Mouse (Mus musculus) G1E (cell line): ENCODE data around the gene Mrpl52. TPM values are rescaled to one million over a fixed set of nuclear protein-coding genes. Genes with fewer than 3 reads are reported as not detected.
A peak's percentile ranks its signal among the peaks of the same experiment; 100 is the strongest.

Experiments
- ATAC-seq: 2 replicates; pipeline ENCODE4 v1.8.0; 2016; ENCODE audit warnings: mild to moderate bottlenecking; ENCODE audit not compliant: insufficient number of reproducible peaks, poor library complexity, low FRiP score, severe bottlenecking; ENCODE audit errors: extremely low read depth
- DNase-seq: peaks from one replicate; pipeline ENCODE4 v3.0.0; 2012; ENCODE audit warnings: low spot score
- H3K27me3 ChIP-seq: 2 replicates; pipeline ENCODE4 v1.6.1; 2012; ENCODE audit warnings: mild to moderate bottlenecking, low read length, inconsistent platforms; ENCODE audit not compliant: insufficient read depth
- H3K36me3 ChIP-seq: replicated peaks from 2 replicates; pipeline ENCODE3; 2012; ENCODE audit warnings: mild to moderate bottlenecking, inconsistent platforms
- H3K4me1 ChIP-seq: 2 replicates; pipeline ENCODE4 v1.6.1; 2012; ENCODE audit warnings: low read depth, low read length, inconsistent platforms, mixed read lengths; ENCODE audit not compliant: insufficient read depth
- H3K4me3 ChIP-seq: 2 replicates; pipeline ENCODE4 v1.5.1; 2012; ENCODE audit warnings: low read depth, mild to moderate bottlenecking, inconsistent platforms, low read length, moderate library complexity, mixed read lengths
- H3K9me3 ChIP-seq: replicated peaks from 2 replicates; pipeline ENCODE4 v1.6.1; 2012; ENCODE audit warnings: inconsistent platforms
- CTCF ChIP-seq: IDR thresholded peaks from 2 replicates; pipeline ENCODE4 v1.5.1; 2012; ENCODE audit warnings: low read depth, low read length, inconsistent platforms, mixed read lengths
- GATA1 ChIP-seq: IDR thresholded peaks from 2 replicates; pipeline ENCODE4 v1.6.1; 2012; ENCODE audit warnings: borderline replicate concordance, low read length, inconsistent platforms, mixed read lengths
- GATA2 ChIP-seq: IDR thresholded peaks from 2 replicates; pipeline ENCODE4 v1.6.1; 2012; ENCODE audit warnings: low read depth, low read length, inconsistent platforms, borderline replicate concordance
- POLR2AphosphoS5 ChIP-seq: IDR thresholded peaks from 2 replicates; pipeline ENCODE4 v1.6.1; 2012; ENCODE audit warnings: low read depth, low read length, inconsistent platforms; ENCODE audit not compliant: insufficient replicate concordance
- TAL1 ChIP-seq: conservative IDR thresholded peaks from 2 replicates; pipeline ENCODE4 v1.6.1; 2012; ENCODE audit warnings: low read depth, low read length, inconsistent platforms, mixed read lengths
- polyA plus RNA-seq: library from polyadenylated mRNA; stranded (reverse); fragments of >175 nt; gene quantifications from 2 replicates; pipeline ENCODE4 v1.2.3, GENCODE M21; 2012
- total RNA-seq, 2 experiments: library from RNA; stranded (forward) in 1 of 2; stranded (reverse) in 1 of 2; fragments of 200-1000 nt in 1 of 2; fragments of >200 nt in 1 of 2; fragmentation: Nextera tagmentation in 1 of 2; gene quantifications; 2 replicates each; pipeline ENCODE4 v1.2.3; 2014 to 2017

Gene Mrpl52
- total and polyA plus RNA-seq, 3 experiments: 238 to 1,643 (median 318) TPM

- no peaks in the 10 kb centered on the region for H3K9me3 ChIP-seq
- no peak for TF ChIP-seq TAL1
- no peak for TF ChIP-seq GATA1
- no peak for TF ChIP-seq CTCF
- no peak for TF ChIP-seq GATA2
- no peak for TF ChIP-seq POLR2AphosphoS5
- ATAC-seq (no peak), DNase-seq (no peak)
- H3K4me1 ChIP-seq: peaks cover 69% of the 10 kb centered on the region
- peak overlapping the region; percentile 20; the same call in 1 of the 2 replicates for H3K4me3 ChIP-seq
- H3K36me3 ChIP-seq: peaks cover 79% of the 10 kb centered on the region
- peaks cover under 1% of the 10 kb centered on the region; the same call in 1 of the 2 replicates for H3K27me3 ChIP-seq
Measured at GRCm38 (mm10) chr14:54435194-54435918, 8.6 kb downstream of the Mrpl52 start.

- ATAC-seq (no peak), DNase-seq (no peak)
- TF ChIP-seq CTCF: no peak
- no peak for TF ChIP-seq GATA1
- no peak for TF ChIP-seq GATA2
- TF ChIP-seq POLR2AphosphoS5: no peak
- TF ChIP-seq TAL1: no peak
- Histone ChIP-seq H3K9me3 (no peaks in the 10 kb centered on the region), H3K4me1 (peaks cover 73% of the 10 kb centered on the region), H3K36me3 (peaks cover 96% of the 10 kb centered on the region), H3K4me3 (no peak overlapping the region), H3K27me3 (peaks cover 3% of the 10 kb centered on the region; the same call in 1 of the 2 replicates)
Measured at GRCm38 (mm10) chr14:54439155-54439554, 12.4 kb downstream of the Mrpl52 start.

- no peaks in the 10 kb centered on the region for H3K9me3 ChIP-seq
- no peak for ATAC-seq
- peaks cover 3% of the 10 kb centered on the region; the same call in 1 of the 2 replicates for H3K27me3 ChIP-seq
- peaks cover 96% of the 10 kb centered on the region for H3K36me3 ChIP-seq
- peaks cover 73% of the 10 kb centered on the region for H3K4me1 ChIP-seq
- no peak for DNase-seq
- no peak overlapping the region for H3K4me3 ChIP-seq
- TF ChIP-seq GATA1: no peak
- TF ChIP-seq CTCF: no peak
- TF ChIP-seq GATA2: no peak
- no peak for TF ChIP-seq TAL1
- no peak for TF ChIP-seq POLR2AphosphoS5
Measured at GRCm38 (mm10) chr14:54439610-54440009, 12.9 kb downstream of the Mrpl52 start.

GRCm38 (mm10) chr14:54440538-54440937 lies 13.8 kb downstream of the Mrpl52 start:
- peaks cover 74% of the 10 kb centered on the region for H3K4me1 ChIP-seq
- H3K27me3 ChIP-seq: peaks cover 3% of the 10 kb centered on the region; the same call in 1 of the 2 replicates
- DNase-seq (no peak), ATAC-seq (no peak)
- H3K9me3 ChIP-seq: no peaks in the 10 kb centered on the region
- no peak for TF ChIP-seq POLR2AphosphoS5
- TF ChIP-seq GATA2: no peak
- no peak for TF ChIP-seq TAL1
- TF ChIP-seq CTCF: no peak
- no peak for TF ChIP-seq GATA1
- H3K4me3 ChIP-seq: peak overlapping the region; percentile 23; the same call in 1 of the 2 replicates
- peaks cover 92% of the 10 kb centered on the region for H3K36me3 ChIP-seq

GRCm38 (mm10) chr14:54441365-54441764 lies 14.7 kb downstream of the Mrpl52 start:
- H3K36me3 ChIP-seq: peaks cover 87% of the 10 kb centered on the region
- no peaks in the 10 kb centered on the region for H3K9me3 ChIP-seq
- ATAC-seq (no peak), DNase-seq (no peak)
- TF ChIP-seq TAL1 (no peak), GATA1 (no peak), POLR2AphosphoS5 (no peak), GATA2 (no peak), CTCF (no peak)
- H3K27me3 ChIP-seq: peaks cover 3% of the 10 kb centered on the region; the same call in 1 of the 2 replicates
- H3K4me1 ChIP-seq: peaks cover 73% of the 10 kb centered on the region
- H3K4me3 ChIP-seq: no peak overlapping the region

GRCm38 (mm10) chr14:54442548-54442947 lies 15.8 kb downstream of the Mrpl52 start:
- ATAC-seq: no peak
- no peak overlapping the region for H3K4me3 ChIP-seq

More at GRCm38 (mm10) chr14:54442548-54442947, 15.8 kb downstream of the Mrpl52 start:
- TF ChIP-seq GATA2 (no peak), POLR2AphosphoS5 (no peak), TAL1 (no peak), GATA1 (no peak), CTCF (no peak)
- peaks cover 75% of the 10 kb centered on the region for H3K36me3 ChIP-seq
- no peaks in the 10 kb centered on the region for H3K9me3 ChIP-seq
- no peak for DNase-seq
- H3K4me1 ChIP-seq: peaks cover 73% of the 10 kb centered on the region
- peaks cover 3% of the 10 kb centered on the region; the same call in 1 of the 2 replicates for H3K27me3 ChIP-seq
